Mouse (Mus musculus): ENCODE measurements around the gene Rabgef1.

DNA sequence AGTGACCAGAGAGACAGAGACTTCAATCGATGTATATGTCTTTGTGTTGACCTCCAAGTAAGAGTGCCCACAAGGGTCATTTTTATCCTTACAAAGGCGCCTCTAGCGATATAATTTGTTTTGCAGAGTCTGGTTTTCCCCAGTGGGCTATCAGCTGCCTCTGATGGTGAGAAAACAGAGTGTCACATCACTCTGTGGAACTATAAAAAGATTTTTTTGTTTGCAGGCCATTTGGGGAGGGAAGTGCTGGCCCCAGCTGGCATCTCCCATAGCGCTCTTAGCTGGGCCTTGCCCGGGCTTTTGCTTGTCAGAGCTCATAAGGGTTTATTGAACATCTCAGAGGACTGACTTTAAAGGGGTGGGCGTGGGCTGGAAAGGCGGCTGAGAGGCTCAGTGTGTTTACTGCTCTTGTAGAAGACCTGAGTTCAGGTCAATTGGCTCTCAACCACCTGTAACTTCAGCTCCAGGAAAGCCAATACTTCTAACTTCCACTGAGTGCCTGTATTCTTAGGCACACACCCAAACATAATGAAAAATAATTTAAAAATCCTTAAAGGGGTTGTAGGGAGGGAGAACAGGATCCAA is 21.8 kb upstream of the Rabgef1 start:
- TF ChIP-seq CTCF (IDR thresholded peaks at IDR 0.05; ENCODE audit: borderline replicate concordance, control insufficient read depth, extremely low read depth, insufficient read depth, low read length, poor library complexity), result no peak
- TF ChIP-seq POLR2A (IDR thresholded peaks at IDR 0.05; ENCODE audit: control insufficient read depth, extremely low read depth, insufficient read depth, low read length, poor library complexity), result no peak

Measured in thymus, adult 2 months (tissue).